Mouse (Mus musculus) liver, embryonic 14.5 days (tissue): ENCODE results near the gene Sh3pxd2b.

Experiments used
- CTCF ChIP-seq: IDR thresholded peaks from 2 replicates; pipeline ENCODE4 v1.5.1; 2016; ENCODE audit warnings: antibody characterized with exemption, low read depth, control low read depth
- EP300 ChIP-seq: IDR thresholded peaks from 2 replicates; pipeline ENCODE4 v1.6.1; 2016; ENCODE audit warnings: antibody characterized with exemption, low read depth

GRCm38 (mm10) chr11:32388064-32388463 is 40.4 kb downstream of the Sh3pxd2b start:
- TF ChIP-seq CTCF (no peak), EP300 (no peak)
